28 mouse cellular contexts compared by ENCODE assay signal in genomic region chr19:4218784-4219183, GRCm38 (mm10). TPM values are rescaled to one million over a fixed set of nuclear protein-coding genes. Genes with fewer than 3 reads are reported as not detected.
A peak's percentile ranks its signal among the peaks of the same experiment; 100 is the strongest.
DNase-seq lines count a peak whose midpoint lies in the region; ATAC-seq and TF ChIP-seq lines count a peak whose summit lies in the region.
"Had no signal": no experiment of that assay in that cellular context is flagged by ENCODE, and none has a peak within 500 bp of the region (broad histone marks: within the 10 kb centered on the region; RNA-seq: fewer than 3 reads in every experiment).

No protein-coding gene starts in this region.

- 0 out of 2 replicates have a peak overlapping the region, but pooled peaks have one; percentile 23 for H3K27ac ChIP-seq in stomach, embryonic 14.5 days (ENCODE audit: low read length)
- H3K27ac ChIP-seq in stomach, postnatal 0 days (replicated peaks), result no peak overlapping the region
- no peak overlapping the region for H3K27ac ChIP-seq in neural tube, embryonic 15.5 days (replicated peaks)
- H3K27ac ChIP-seq: forebrain, embryonic 12.5 days; heart, embryonic 10.5 days; hindbrain, embryonic 10.5 days; liver, embryonic 14.5 days; midbrain, embryonic 13.5 days had no signal

- 71% methylated on average over 1 of the region's 1 CpGs for WGBS in stomach, embryonic 14.5 days
- 72% methylated on average over 1 of the region's 1 CpGs for WGBS in stomach, postnatal 0 days
- 85% methylated on average over 1 of the region's 1 CpGs for WGBS in neural tube, embryonic 15.5 days

- no peak overlapping the region for H3K4me2 ChIP-seq in stomach, embryonic 14.5 days (replicated peaks; ENCODE audit: low read depth, low read length)
- H3K4me2 ChIP-seq in stomach, postnatal 0 days (replicated peaks; ENCODE audit: low read depth), result no peak overlapping the region
- no peak overlapping the region for H3K4me2 ChIP-seq in neural tube, embryonic 15.5 days
- H3K4me2 ChIP-seq: forebrain, embryonic 12.5 days; limb, embryonic 13.5 days; midbrain, embryonic 13.5 days had no signal

- ATAC-seq in stomach, embryonic 14.5 days (ENCODE audit: insufficient number of reproducible peaks, insufficient read depth, low FRiP score, low read depth), result no peak
- ATAC-seq in stomach, postnatal 0 days (ENCODE audit: low FRiP score, low TSS enrichment), result no peak
- ATAC-seq in CD4-positive, CD25-positive, alpha-beta regulatory T cell, adult 4 months, result peak; percentile 45
- peak; percentile 23; the same call in 1 of the 2 replicates for ATAC-seq in common myeloid progenitor, adult 5-6 weeks (replicated peaks; ENCODE audit: low read depth, poor library complexity, severe bottlenecking)
- ATAC-seq in neural tube, embryonic 15.5 days (ENCODE audit: low FRiP score), result no peak
- ATAC-seq: intestine, embryonic 15.5 days; midbrain, embryonic 13.5 days had no signal

- peaks cover 63% of the 10 kb centered on the region for H3K4me1 ChIP-seq in stomach, embryonic 14.5 days (ENCODE audit: control insufficient read depth, insufficient read depth, low read length)
- peaks cover 19% of the 10 kb centered on the region for H3K4me1 ChIP-seq in stomach, postnatal 0 days (replicated peaks; ENCODE audit: control insufficient read depth, insufficient read depth)
- H3K4me1 ChIP-seq in neural tube, embryonic 15.5 days, result peaks cover 53% of the 10 kb centered on the region

- H3K4me3 ChIP-seq in stomach, embryonic 14.5 days (ENCODE audit: low read depth, low read length), result no peak overlapping the region
- no peak overlapping the region for H3K4me3 ChIP-seq in stomach, postnatal 0 days (ENCODE audit: low read depth, low read length)
- no peak overlapping the region for H3K4me3 ChIP-seq in neural tube, embryonic 15.5 days (replicated peaks)
- H3K4me3 ChIP-seq: forebrain, embryonic 12.5 days; heart, embryonic 10.5 days; hindbrain, embryonic 10.5 days; intestine, embryonic 15.5 days; limb, embryonic 13.5 days; midbrain, embryonic 13.5 days had no signal

- no peaks in the 10 kb centered on the region for H3K9me3 ChIP-seq in stomach, embryonic 14.5 days (ENCODE audit: control insufficient read depth, low read depth, low read length)
- H3K9me3 ChIP-seq in stomach, postnatal 0 days (ENCODE audit: control insufficient read depth, low read length), result no peaks in the 10 kb centered on the region
- H3K9me3 ChIP-seq in neural tube, embryonic 15.5 days (replicated peaks), result no peaks in the 10 kb centered on the region
- H3K9me3 ChIP-seq: forebrain, embryonic 12.5 days; heart, embryonic 10.5 days; hindbrain, embryonic 10.5 days; intestine, embryonic 15.5 days; limb, embryonic 13.5 days; midbrain, embryonic 13.5 days had no signal

- no peak for TF ChIP-seq EP300 in stomach, postnatal 0 days (optimal IDR thresholded peaks at IDR 0.05)

- no peak overlapping the region for H3K9ac ChIP-seq in stomach, embryonic 14.5 days (replicated peaks; ENCODE audit: low read depth, low read length)
- H3K9ac ChIP-seq in stomach, postnatal 0 days (ENCODE audit: low read length), result no peak overlapping the region
- H3K9ac ChIP-seq in neural tube, embryonic 15.5 days (replicated peaks), result no peak overlapping the region
- H3K9ac ChIP-seq: forebrain, embryonic 12.5 days; intestine, embryonic 15.5 days; limb, embryonic 13.5 days; liver, embryonic 14.5 days; midbrain, embryonic 13.5 days had no signal

- no peak for DNase-seq in stomach, postnatal 0 days (ENCODE audit: low spot score)
- DNase-seq in natural killer cell, adult 2 months (ENCODE audit: low spot score in 2 of 2), result peak; percentile 58 to 62
- DNase-seq in left cerebral cortex, adult 11 months (ENCODE audit: low spot score), result no peak
- DNase-seq in cerebellum, postnatal 10 days, result no peak
- DNase-seq: adrenal gland, adult 2 months; cerebellum, adult 9-10 months; gastrocnemius, postnatal 14 days; right cerebral cortex, postnatal 14 days had no signal

- no peak for TF ChIP-seq CTCF in stomach, postnatal 0 days (IDR thresholded peaks at IDR 0.05; ENCODE audit: low read depth)

- no peaks in the 10 kb centered on the region for H3K36me3 ChIP-seq in stomach, embryonic 14.5 days (ENCODE audit: control insufficient read depth, insufficient read depth, low read length)
- H3K36me3 ChIP-seq in stomach, postnatal 0 days (ENCODE audit: control insufficient read depth, insufficient read depth, low read length), result no peaks in the 10 kb centered on the region
- H3K36me3 ChIP-seq in neural tube, embryonic 15.5 days, result no peaks in the 10 kb centered on the region
- H3K36me3 ChIP-seq: forebrain, embryonic 12.5 days; hindbrain, embryonic 10.5 days; midbrain, embryonic 13.5 days had no signal

- H3K27me3 ChIP-seq in stomach, embryonic 14.5 days (ENCODE audit: control insufficient read depth, insufficient read depth, low read length), result no peaks in the 10 kb centered on the region
- no peaks in the 10 kb centered on the region; the same call in 1 of the 2 replicates for H3K27me3 ChIP-seq in stomach, postnatal 0 days (ENCODE audit: control insufficient read depth, insufficient read depth, low read length)
- H3K27me3 ChIP-seq in neural tube, embryonic 15.5 days (replicated peaks), result peaks cover 34% of the 10 kb centered on the region
- H3K27me3 ChIP-seq: intestine, embryonic 15.5 days; limb, embryonic 13.5 days had no signal

RNA-seq across cellular contexts. Expression of gene AC109138.7, which starts 4.6 kb away (rescaled TPM):
- not detected in 2 replicates for polyA plus RNA-seq in stomach, embryonic 14.5 days (2014; fragmentation: Nextera tagmentation; extraction: Ambion mirVana)
- polyA plus RNA-seq in stomach, postnatal 0 days (2015; fragmentation: Nextera tagmentation; extraction: Ambion mirVana), result not detected in 2 replicates
- polyA plus RNA-seq in CD4-positive, CD25-positive, alpha-beta regulatory T cell, adult 4 months (2017; shearing (Covaris generic)), result not detected
- not detected in 2 replicates for total RNA-seq in common myeloid progenitor, adult 5-6 weeks (2017)
- polyA plus RNA-seq in neural tube, embryonic 15.5 days (2015; fragmentation: Nextera tagmentation; extraction: Ambion mirVana), result not detected in 2 replicates
- total RNA-seq: adrenal gland, adult 2 months; gastrocnemius, postnatal 14 days; layer of hippocampus, postnatal 10 days; left cerebral cortex, postnatal 10 days; megakaryocyte progenitor cell, adult 5-6 weeks had no signal
- polyA plus RNA-seq: adrenal gland, adult 2 months; forebrain, embryonic 12.5 days; heart, embryonic 10.5 days; heart, postnatal 0 days; hindbrain, embryonic 10.5 days; intestine, embryonic 15.5 days; kidney, embryonic 16.5 days; large intestine, adult 2 months; limb, embryonic 13.5 days; liver, embryonic 14.5 days; lung, embryonic 16.5 days; midbrain, embryonic 13.5 days; neural tube, embryonic 14.5 days; urinary bladder, adult 2 months had no signal

RNA-seq across cellular contexts. Expression of gene Clcf1, which starts 4.7 kb away (rescaled TPM):
- 7.3 and 8.3 TPM in 2 replicates for polyA plus RNA-seq in stomach, embryonic 14.5 days (2014; fragmentation: Nextera tagmentation; extraction: Ambion mirVana)
- polyA plus RNA-seq in stomach, postnatal 0 days (2015; fragmentation: Nextera tagmentation; extraction: Ambion mirVana), result 3.2 and 3.6 TPM in 2 replicates
- 10 to 100 TPM; 35.0 to 46.5 TPM for polyA plus RNA-seq in CD4-positive, CD25-positive, alpha-beta regulatory T cell, adult 4 months (2017; shearing (Covaris generic))
- total RNA-seq in common myeloid progenitor, adult 5-6 weeks (2017), result 2.0 and 5.0 TPM in 2 replicates
- polyA plus RNA-seq in neural tube, embryonic 15.5 days (2015; fragmentation: Nextera tagmentation; extraction: Ambion mirVana), result 0.78 and 2.2 TPM in 2 replicates

RNA-seq across cellular contexts. Expression of gene Pold4, which starts 12.9 kb away (rescaled TPM):
- 25.5 and 26.3 TPM in 2 replicates for polyA plus RNA-seq in stomach, embryonic 14.5 days (2014; fragmentation: Nextera tagmentation; extraction: Ambion mirVana)
- polyA plus RNA-seq in stomach, postnatal 0 days (2015; fragmentation: Nextera tagmentation; extraction: Ambion mirVana), result 42.8 and 45.0 TPM in 2 replicates
- 100 to 1,000 TPM; 117 to 127 TPM for polyA plus RNA-seq in CD4-positive, CD25-positive, alpha-beta regulatory T cell, adult 4 months (2017; shearing (Covaris generic))
- total RNA-seq in common myeloid progenitor, adult 5-6 weeks (2017), result 64.3 and 74.0 TPM in 2 replicates
- polyA plus RNA-seq in neural tube, embryonic 15.5 days (2015; fragmentation: Nextera tagmentation; extraction: Ambion mirVana), result 24.7 and 28.0 TPM in 2 replicates

RNA-seq across cellular contexts. Expression of gene Rad9a, which starts 17.3 kb away (rescaled TPM):
- polyA plus RNA-seq in stomach, embryonic 14.5 days (2014; fragmentation: Nextera tagmentation; extraction: Ambion mirVana), result 33.3 and 33.5 TPM in 2 replicates
- 11.0 and 11.3 TPM in 2 replicates for polyA plus RNA-seq in stomach, postnatal 0 days (2015; fragmentation: Nextera tagmentation; extraction: Ambion mirVana)
- polyA plus RNA-seq in CD4-positive, CD25-positive, alpha-beta regulatory T cell, adult 4 months (2017; shearing (Covaris generic)), result 10 to 100 TPM; 63.6 to 83.6 TPM
- total RNA-seq in common myeloid progenitor, adult 5-6 weeks (2017), result 10.7 and 20.5 TPM in 2 replicates
- polyA plus RNA-seq in neural tube, embryonic 15.5 days (2015; fragmentation: Nextera tagmentation; extraction: Ambion mirVana), result 24.3 and 27.2 TPM in 2 replicates

RNA-seq across cellular contexts. Expression of gene Ppp1ca, which starts 26.9 kb away (rescaled TPM):
- 759 and 780 TPM in 2 replicates for polyA plus RNA-seq in stomach, embryonic 14.5 days (2014; fragmentation: Nextera tagmentation; extraction: Ambion mirVana)
- polyA plus RNA-seq in stomach, postnatal 0 days (2015; fragmentation: Nextera tagmentation; extraction: Ambion mirVana), result 497 and 506 TPM in 2 replicates
- polyA plus RNA-seq in CD4-positive, CD25-positive, alpha-beta regulatory T cell, adult 4 months (2017; shearing (Covaris generic)), result 100 to 1,000 TPM; 835 to 936 TPM
- 450 and 486 TPM in 2 replicates for total RNA-seq in common myeloid progenitor, adult 5-6 weeks (2017)
- polyA plus RNA-seq in neural tube, embryonic 15.5 days (2015; fragmentation: Nextera tagmentation; extraction: Ambion mirVana), result 589 and 681 TPM in 2 replicates

Comparison
In these comparisons a context has a peak if more than half of its experiments do, and no peak if none do; other contexts are left out.
1. ATAC-seq: peak in CD4-positive, CD25-positive, alpha-beta regulatory T cell, adult 4 months (single experiment) and common myeloid progenitor, adult 5-6 weeks (single experiment); none in stomach, embryonic 14.5 days (single experiment), stomach, postnatal 0 days (single experiment) and neural tube, embryonic 15.5 days (single experiment).
2. DNase-seq: peak in natural killer cell, adult 2 months (2 of 2); none in stomach, postnatal 0 days (single experiment), left cerebral cortex, adult 11 months (single experiment) and cerebellum, postnatal 10 days (0 of 2).